Mouse (Mus musculus): ENCODE measurements around the gene Cp. TPM values are rescaled to one million over a fixed set of nuclear protein-coding genes. Genes with fewer than 3 reads are reported as not detected.
"Not testable (repeated sequence)": the region's sequence is repeated elsewhere in the genome, so short reads cannot be mapped to it uniquely, and the experiment has no call there.

The Cp gene
- polyA plus RNA-seq, 1 experiment from 2014 or later = 12.5 TPM

GRCm38 (mm10) chr3:19992388-19992787, 35.5 kb downstream of the Cp start:
- Histone ChIP-seq H3K4me2 (ENCODE audit: low read length) (no peak overlapping the region), H3K4me3 (ENCODE audit: low read length) (no peak overlapping the region), H3K27me3 (replicated peaks; ENCODE audit: control insufficient read depth, insufficient read depth, low read length) (no peaks in the 10 kb centered on the region), H3K36me3 (ENCODE audit: control insufficient read depth, insufficient read depth, low read length) (0 out of 2 replicates have a peak, but pooled peaks cover 7% of the 10 kb centered on the region), H3K9ac (ENCODE audit: low read depth, low read length) (no peak overlapping the region), H3K4me1 (ENCODE audit: control insufficient read depth, insufficient read depth, low read depth, low read length) (no peaks in the 10 kb centered on the region), H3K9me3 (ENCODE audit: control insufficient read depth, low read length) (no peaks in the 10 kb centered on the region), H3K27ac (ENCODE audit: low read depth, low read length) (no peak overlapping the region)
- ATAC-seq = no peak
- WGBS = 87% methylated on average over 4 of the region's 4 CpGs

- no peak for ATAC-seq
- 89% methylated on average over 2 of the region's 2 CpGs for WGBS
- Histone ChIP-seq H3K4me1 (ENCODE audit: control insufficient read depth, insufficient read depth, low read depth, low read length) (no peaks in the 10 kb centered on the region), H3K27ac (ENCODE audit: low read depth, low read length) (no peak overlapping the region), H3K4me2 (ENCODE audit: low read length) (no peak overlapping the region), H3K27me3 (replicated peaks; ENCODE audit: control insufficient read depth, insufficient read depth, low read length) (no peaks in the 10 kb centered on the region), H3K9ac (ENCODE audit: low read depth, low read length) (no peak overlapping the region), H3K36me3 (ENCODE audit: control insufficient read depth, insufficient read depth, low read length) (peaks cover 10% of the 10 kb centered on the region; the same call in 1 of the 2 replicates), H3K9me3 (ENCODE audit: control insufficient read depth, low read length) (no peaks in the 10 kb centered on the region), H3K4me3 (ENCODE audit: low read length) (no peak overlapping the region)
Observed at GRCm38 (mm10) chr3:19999551-19999950, 42.7 kb downstream of the Cp start.

GRCm38 (mm10) chr3:20000806-20001205, 44.0 kb downstream of the Cp start:
- peaks cover 10% of the 10 kb centered on the region; the same call in 1 of the 2 replicates for H3K36me3 ChIP-seq (ENCODE audit: control insufficient read depth, insufficient read depth, low read length)
- H3K4me1 ChIP-seq (ENCODE audit: control insufficient read depth, insufficient read depth, low read depth, low read length) = no peaks in the 10 kb centered on the region
- H3K4me2 ChIP-seq (ENCODE audit: low read length) = no peak overlapping the region
- H3K27ac ChIP-seq (ENCODE audit: low read depth, low read length) = no peak overlapping the region
- H3K9ac ChIP-seq (ENCODE audit: low read depth, low read length) = no peak overlapping the region
- no peaks in the 10 kb centered on the region for H3K27me3 ChIP-seq (replicated peaks; ENCODE audit: control insufficient read depth, insufficient read depth, low read length)
- no peaks in the 10 kb centered on the region for H3K9me3 ChIP-seq (ENCODE audit: control insufficient read depth, low read length)
- no peak for ATAC-seq
- 59% methylated on average over 4 of the region's 4 CpGs for WGBS
- H3K4me3 ChIP-seq (ENCODE audit: low read length) = no peak overlapping the region

- no peak overlapping the region for H3K4me3 ChIP-seq (ENCODE audit: low read length)
- H3K9ac ChIP-seq (ENCODE audit: low read depth, low read length) = no peak overlapping the region
- ATAC-seq = no peak
Observed at GRCm38 (mm10) chr3:20002786-20003185, 45.9 kb downstream of the Cp start.

GRCm38 (mm10) chr3:20004422-20004821, 47.6 kb downstream of the Cp start:
- no peak overlapping the region for H3K4me2 ChIP-seq (ENCODE audit: low read length)
- no peak overlapping the region for H3K4me3 ChIP-seq (ENCODE audit: low read length)
- no peak for ATAC-seq
- H3K27me3 ChIP-seq (replicated peaks; ENCODE audit: control insufficient read depth, insufficient read depth, low read length) = no peaks in the 10 kb centered on the region
- no peak overlapping the region for H3K9ac ChIP-seq (ENCODE audit: low read depth, low read length)
- peaks cover 7% of the 10 kb centered on the region; the same call in 1 of the 2 replicates for H3K36me3 ChIP-seq (ENCODE audit: control insufficient read depth, insufficient read depth, low read length)
- 91% methylated on average over 8 of the region's 8 CpGs for WGBS
- H3K4me1 ChIP-seq (ENCODE audit: control insufficient read depth, insufficient read depth, low read depth, low read length) = no peaks in the 10 kb centered on the region
- H3K27ac ChIP-seq (ENCODE audit: low read depth, low read length) = no peak overlapping the region
- no peaks in the 10 kb centered on the region for H3K9me3 ChIP-seq (ENCODE audit: control insufficient read depth, low read length)

More at GRCm38 (mm10) chr3:20002786-20003185, 45.9 kb downstream of the Cp start:
- Histone ChIP-seq H3K27ac (ENCODE audit: low read depth, low read length) (no peak overlapping the region), H3K36me3 (ENCODE audit: control insufficient read depth, insufficient read depth, low read length) (peaks cover 3% of the 10 kb centered on the region; the same call in 1 of the 2 replicates), H3K9me3 (ENCODE audit: control insufficient read depth, low read length) (no peaks in the 10 kb centered on the region), H3K4me2 (ENCODE audit: low read length) (no peak overlapping the region), H3K4me1 (ENCODE audit: control insufficient read depth, insufficient read depth, low read depth, low read length) (no peaks in the 10 kb centered on the region), H3K27me3 (replicated peaks; ENCODE audit: control insufficient read depth, insufficient read depth, low read length) (no peaks in the 10 kb centered on the region)
- WGBS = 82% methylated on average over 5 of the region's 5 CpGs

- no peak for ATAC-seq
- Histone ChIP-seq H3K9me3 (ENCODE audit: control insufficient read depth, low read length) (no peaks in the 10 kb centered on the region), H3K27ac (ENCODE audit: low read depth, low read length) (no peak overlapping the region), H3K27me3 (replicated peaks; ENCODE audit: control insufficient read depth, insufficient read depth, low read length) (no peaks in the 10 kb centered on the region), H3K4me2 (ENCODE audit: low read length) (no peak overlapping the region), H3K4me1 (ENCODE audit: control insufficient read depth, insufficient read depth, low read depth, low read length) (no peaks in the 10 kb centered on the region), H3K9ac (ENCODE audit: low read depth, low read length) (no peak overlapping the region), H3K4me3 (ENCODE audit: low read length) (no peak overlapping the region), H3K36me3 (ENCODE audit: control insufficient read depth, insufficient read depth, low read length) (peaks cover 8% of the 10 kb centered on the region; the same call in 1 of the 2 replicates)
- 78% methylated on average over 1 of the region's 1 CpGs for WGBS
Observed at GRCm38 (mm10) chr3:20005611-20006010, 48.8 kb downstream of the Cp start.

- Histone ChIP-seq H3K4me2 (ENCODE audit: low read length) (no peak overlapping the region), H3K9me3 (ENCODE audit: control insufficient read depth, low read length) (no peaks in the 10 kb centered on the region), H3K36me3 (ENCODE audit: control insufficient read depth, insufficient read depth, low read length) (peaks cover 9% of the 10 kb centered on the region; the same call in 1 of the 2 replicates), H3K9ac (ENCODE audit: low read depth, low read length) (no peak overlapping the region), H3K27me3 (replicated peaks; ENCODE audit: control insufficient read depth, insufficient read depth, low read length) (no peaks in the 10 kb centered on the region), H3K4me3 (ENCODE audit: low read length) (no peak overlapping the region), H3K4me1 (ENCODE audit: control insufficient read depth, insufficient read depth, low read depth, low read length) (no peaks in the 10 kb centered on the region), H3K27ac (ENCODE audit: low read depth, low read length) (no peak overlapping the region)
- ATAC-seq = no peak
- 92% methylated on average over 4 of the region's 4 CpGs for WGBS
Observed at GRCm38 (mm10) chr3:20007275-20007674, 50.4 kb downstream of the Cp start.

GRCm38 (mm10) chr3:20007759-20008158, 50.9 kb downstream of the Cp start:
- Histone ChIP-seq H3K9ac (ENCODE audit: low read depth, low read length) (no peak overlapping the region), H3K4me1 (ENCODE audit: control insufficient read depth, insufficient read depth, low read depth, low read length) (no peaks in the 10 kb centered on the region), H3K4me3 (ENCODE audit: low read length) (no peak overlapping the region), H3K9me3 (ENCODE audit: control insufficient read depth, low read length) (no peaks in the 10 kb centered on the region), H3K36me3 (ENCODE audit: control insufficient read depth, insufficient read depth, low read length) (peaks cover 9% of the 10 kb centered on the region; the same call in 1 of the 2 replicates), H3K4me2 (ENCODE audit: low read length) (no peak overlapping the region), H3K27ac (ENCODE audit: low read depth, low read length) (no peak overlapping the region), H3K27me3 (replicated peaks; ENCODE audit: control insufficient read depth, insufficient read depth, low read length) (no peaks in the 10 kb centered on the region)
- ATAC-seq = no peak
- 91% methylated on average over 5 of the region's 5 CpGs for WGBS

- H3K4me1 ChIP-seq (ENCODE audit: control insufficient read depth, insufficient read depth, low read depth, low read length) = no peaks in the 10 kb centered on the region
- H3K27ac ChIP-seq (ENCODE audit: low read depth, low read length) = no peak overlapping the region
- H3K4me3 ChIP-seq (ENCODE audit: low read length) = no peak overlapping the region
- ATAC-seq = no peak
- no peak overlapping the region for H3K9ac ChIP-seq (ENCODE audit: low read depth, low read length)
- WGBS = 92% methylated on average over 9 of the region's 9 CpGs
- peaks cover 13% of the 10 kb centered on the region for H3K36me3 ChIP-seq (ENCODE audit: control insufficient read depth, insufficient read depth, low read length)
- H3K4me2 ChIP-seq (ENCODE audit: low read length) = no peak overlapping the region
- H3K9me3 ChIP-seq (ENCODE audit: control insufficient read depth, low read length) = no peaks in the 10 kb centered on the region
- H3K27me3 ChIP-seq (replicated peaks; ENCODE audit: control insufficient read depth, insufficient read depth, low read length) = no peaks in the 10 kb centered on the region
Observed at GRCm38 (mm10) chr3:20010464-20010863, 53.6 kb downstream of the Cp start.

GRCm38 (mm10) chr3:20010905-20011304, 54.1 kb downstream of the Cp start:
- not testable (repeated sequence) for H3K9ac ChIP-seq (ENCODE audit: low read depth, low read length)

More at GRCm38 (mm10) chr3:20010905-20011304, 54.1 kb downstream of the Cp start:
- not testable (repeated sequence) for H3K27me3 ChIP-seq (replicated peaks; ENCODE audit: control insufficient read depth, insufficient read depth, low read length); H3K4me1 ChIP-seq (ENCODE audit: control insufficient read depth, insufficient read depth, low read depth, low read length); H3K9me3 ChIP-seq (ENCODE audit: control insufficient read depth, low read length); H3K4me3 ChIP-seq (ENCODE audit: low read length); H3K27ac ChIP-seq (ENCODE audit: low read depth, low read length); H3K4me2 ChIP-seq (ENCODE audit: low read length); ATAC-seq
- WGBS = 85% methylated on average over 7 of the region's 7 CpGs
- H3K36me3 ChIP-seq (ENCODE audit: control insufficient read depth, insufficient read depth, low read length) = peaks cover 13% of the 10 kb centered on the region

Measured in hindbrain, embryonic 16.5 days (tissue).